Mouse (Mus musculus): ENCODE measurements at regions not wholly inside any gene's neighbourhood (a gene's known extent, or its start where the extent isn't known, plus 50 kb on each side); places are given as distances from the start of the nearest gene placed in this dataset.

DNA sequence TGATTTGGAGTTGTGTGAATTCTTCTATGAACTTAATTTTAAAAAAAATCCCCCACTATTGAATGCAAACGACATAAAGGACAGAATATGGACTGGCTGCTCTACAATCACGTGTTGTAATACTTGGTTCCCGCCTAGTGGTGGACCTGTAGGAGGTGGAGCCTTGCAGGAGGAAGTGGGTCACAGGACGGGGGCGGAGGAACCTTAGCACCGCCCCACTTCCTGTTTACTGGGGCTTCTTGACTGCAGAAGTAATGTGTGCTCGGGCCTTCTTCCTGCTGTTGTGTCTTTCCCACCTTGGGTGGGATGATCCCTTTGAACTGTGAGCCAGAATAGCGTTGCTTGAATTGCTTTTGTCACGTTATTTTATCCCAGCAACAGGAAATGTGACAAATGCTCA lies 52.2 kb upstream of the Tmem108 start:
- no peak overlapping the region for H3K27ac ChIP-seq (ENCODE audit: insufficient read depth, low read depth, low read length)
- no peak overlapping the region for H3K4me3 ChIP-seq (ENCODE audit: insufficient read depth, low read length)
- H3K4me1 ChIP-seq (ENCODE audit: control insufficient read depth, insufficient read depth, low read length) = no peaks in the 10 kb centered on the region
- TF ChIP-seq CTCF (IDR thresholded peaks at IDR 0.05; ENCODE audit: low read depth, low read length) (no peak), POLR2A (IDR thresholded peaks at IDR 0.05; ENCODE audit: borderline replicate concordance, low read depth, low read length) (no peak)

DNA sequence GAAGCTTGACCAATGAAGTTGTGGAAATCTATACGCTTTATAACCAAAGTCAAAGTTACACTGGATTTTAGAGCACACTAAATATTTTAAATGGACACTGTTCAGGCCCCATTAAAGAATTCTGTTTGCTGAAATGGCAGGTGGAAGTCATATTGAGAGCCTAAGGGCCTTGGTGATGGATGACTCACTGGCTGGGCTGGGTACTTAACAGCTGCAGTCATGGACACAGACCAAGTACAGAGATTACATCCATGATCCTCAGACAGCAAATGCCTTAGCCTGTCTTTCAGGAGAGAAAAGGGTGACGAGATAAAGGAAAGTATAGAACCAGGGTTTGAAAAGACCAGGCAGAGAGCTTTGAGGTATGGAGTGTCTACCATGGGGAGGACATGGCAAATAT lies 57.4 kb upstream of the Tmem108 start:
- TF ChIP-seq POLR2A (IDR thresholded peaks at IDR 0.05; ENCODE audit: borderline replicate concordance, low read depth, low read length) (no peak), CTCF (IDR thresholded peaks at IDR 0.05; ENCODE audit: low read depth, low read length) (no peak)
- no peak overlapping the region for H3K4me3 ChIP-seq (ENCODE audit: insufficient read depth, low read length)
- H3K27ac ChIP-seq (ENCODE audit: insufficient read depth, low read depth, low read length) = no peak overlapping the region
- H3K4me1 ChIP-seq (ENCODE audit: control insufficient read depth, insufficient read depth, low read length) = no peaks in the 10 kb centered on the region

DNA sequence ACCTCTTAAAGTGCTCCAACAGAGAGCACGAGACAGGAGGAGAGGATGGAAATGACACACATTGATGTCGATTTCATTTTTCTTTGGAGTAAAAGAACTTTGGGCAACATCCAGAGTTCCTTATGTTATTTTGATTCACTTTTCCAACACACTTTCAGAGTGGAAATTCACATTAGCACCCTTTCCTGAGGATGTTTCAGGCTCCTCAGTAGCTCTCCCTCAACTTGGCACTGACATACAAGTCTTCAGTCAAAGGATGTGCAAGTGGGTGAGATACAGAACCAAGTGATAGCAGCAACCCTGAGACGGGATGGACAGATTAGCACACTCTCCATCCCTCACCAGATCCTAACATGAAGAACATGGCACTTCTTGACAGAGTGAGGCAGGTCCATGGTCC lies 60.0 kb upstream of the Tmem108 start:
- H3K27ac ChIP-seq (ENCODE audit: insufficient read depth, low read depth, low read length) = no peak overlapping the region
- no peak overlapping the region for H3K4me3 ChIP-seq (ENCODE audit: insufficient read depth, low read length)
- H3K4me1 ChIP-seq (ENCODE audit: control insufficient read depth, insufficient read depth, low read length) = no peaks in the 10 kb centered on the region
- TF ChIP-seq POLR2A (IDR thresholded peaks at IDR 0.05; ENCODE audit: borderline replicate concordance, low read depth, low read length) (no peak), CTCF (IDR thresholded peaks at IDR 0.05; ENCODE audit: low read depth, low read length) (no peak)

DNA sequence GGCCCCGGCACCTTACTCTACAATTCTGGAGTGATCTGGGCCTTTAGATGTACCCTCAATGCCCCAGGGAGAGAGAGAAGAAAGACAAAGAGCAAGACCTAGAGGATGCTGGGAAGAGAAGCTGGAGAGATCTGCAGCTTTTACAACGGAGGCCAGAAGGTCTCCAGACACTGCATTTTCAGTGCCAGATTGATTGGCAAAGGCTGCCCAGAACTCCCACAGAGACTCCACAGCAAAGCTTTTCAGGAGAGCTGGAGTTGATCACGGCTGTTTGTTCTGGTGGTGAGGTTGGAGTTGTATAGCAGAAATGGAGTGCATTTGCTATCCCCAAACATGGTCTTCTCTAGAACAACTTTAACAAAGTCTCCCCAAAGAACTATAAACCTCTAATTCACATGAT lies 61.9 kb upstream of the Tmem108 start:
- H3K4me1 ChIP-seq (ENCODE audit: control insufficient read depth, insufficient read depth, low read length) = no peaks in the 10 kb centered on the region
- no peak overlapping the region for H3K4me3 ChIP-seq (ENCODE audit: insufficient read depth, low read length)
- TF ChIP-seq POLR2A (IDR thresholded peaks at IDR 0.05; ENCODE audit: borderline replicate concordance, low read depth, low read length) = no peak
- no peak for TF ChIP-seq CTCF (IDR thresholded peaks at IDR 0.05; ENCODE audit: low read depth, low read length)
- H3K27ac ChIP-seq (ENCODE audit: insufficient read depth, low read depth, low read length) = no peak overlapping the region

DNA sequence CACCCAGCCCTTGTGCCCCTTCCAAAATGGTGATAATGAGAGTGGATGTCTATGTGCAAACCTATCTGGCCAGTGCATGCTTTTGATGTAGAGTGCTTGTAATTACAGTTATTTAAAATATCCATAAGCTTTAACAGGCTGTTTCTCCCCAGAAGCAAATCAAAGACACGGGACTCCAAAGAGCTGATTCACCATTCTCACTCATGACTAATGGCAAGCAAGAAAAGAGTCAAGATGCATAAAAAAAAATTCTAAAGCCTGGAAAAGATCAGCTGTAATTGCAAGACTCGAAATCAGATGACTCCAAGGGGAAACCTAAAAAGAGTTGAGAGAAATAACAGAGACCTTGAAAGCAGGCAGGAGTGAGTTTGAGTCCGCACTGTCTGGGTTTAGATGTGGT lies 79.6 kb upstream of the Tmem108 start:
- no peak overlapping the region for H3K27ac ChIP-seq (ENCODE audit: insufficient read depth, low read depth, low read length)
- no peak overlapping the region for H3K4me3 ChIP-seq (ENCODE audit: insufficient read depth, low read length)
- no peaks in the 10 kb centered on the region for H3K4me1 ChIP-seq (ENCODE audit: control insufficient read depth, insufficient read depth, low read length)
- no peak for TF ChIP-seq POLR2A (IDR thresholded peaks at IDR 0.05; ENCODE audit: borderline replicate concordance, low read depth, low read length)
- TF ChIP-seq CTCF (IDR thresholded peaks at IDR 0.05; ENCODE audit: low read depth, low read length) = no peak

DNA sequence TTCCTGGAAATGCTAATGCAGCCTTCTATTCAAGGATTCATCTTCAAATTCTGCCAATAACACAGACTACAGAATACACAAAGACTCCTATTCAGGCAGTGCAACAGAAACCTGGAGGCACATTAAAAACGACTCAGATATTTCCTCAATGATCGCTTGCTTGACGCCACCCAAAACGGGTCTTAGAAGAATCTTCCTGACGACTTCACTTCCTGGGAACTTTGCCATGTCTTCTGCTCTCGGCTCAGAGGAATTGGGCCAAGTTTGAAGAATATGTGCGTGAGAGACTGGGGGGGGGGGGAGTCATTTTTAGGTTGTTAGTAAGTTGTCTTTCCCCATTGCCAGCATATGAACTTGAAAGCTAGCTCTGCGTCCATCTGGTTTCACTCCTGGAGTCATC lies 82.2 kb upstream of the Tmem108 start:
- Histone ChIP-seq H3K27ac (ENCODE audit: insufficient read depth, low read depth, low read length) (no peak overlapping the region), H3K4me3 (ENCODE audit: insufficient read depth, low read length) (no peak overlapping the region), H3K4me1 (ENCODE audit: control insufficient read depth, insufficient read depth, low read length) (no peaks in the 10 kb centered on the region)
- no peak for TF ChIP-seq POLR2A (IDR thresholded peaks at IDR 0.05; ENCODE audit: borderline replicate concordance, low read depth, low read length)
- no peak for TF ChIP-seq CTCF (IDR thresholded peaks at IDR 0.05; ENCODE audit: low read depth, low read length)

DNA sequence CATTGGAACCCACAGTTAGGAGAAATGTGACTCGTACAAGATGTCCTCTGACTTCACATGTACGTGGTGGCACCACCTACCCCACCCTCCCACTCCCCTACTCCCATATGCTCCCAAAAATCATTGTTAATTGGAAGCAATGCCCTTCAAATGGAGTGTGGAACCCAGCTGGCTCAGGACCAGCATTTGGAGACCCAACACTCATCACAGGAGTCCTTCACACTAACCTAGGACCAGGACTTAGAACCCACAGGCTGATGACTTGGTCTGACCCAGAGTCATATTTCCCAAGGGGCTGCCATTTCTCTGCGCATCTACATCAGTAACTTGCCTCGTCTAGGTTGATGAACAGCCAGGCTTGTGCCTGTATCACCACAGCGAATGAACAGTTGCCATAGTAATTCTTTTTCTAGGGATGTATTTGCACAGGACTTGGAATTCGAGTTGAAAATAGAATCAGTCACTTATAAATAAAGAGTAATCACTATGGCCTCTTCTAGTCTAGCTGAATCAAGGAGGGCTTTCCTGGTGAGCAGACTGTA lies 84.3 kb upstream of the Tmem108 start:
- TF ChIP-seq POLR2A (IDR thresholded peaks at IDR 0.05; ENCODE audit: borderline replicate concordance, low read depth, low read length) = no peak
- no peak for TF ChIP-seq CTCF (IDR thresholded peaks at IDR 0.05; ENCODE audit: low read depth, low read length)
- no peak overlapping the region for H3K27ac ChIP-seq (ENCODE audit: insufficient read depth, low read depth, low read length)
- no peak overlapping the region for H3K4me3 ChIP-seq (ENCODE audit: insufficient read depth, low read length)
- no peaks in the 10 kb centered on the region for H3K4me1 ChIP-seq (ENCODE audit: control insufficient read depth, insufficient read depth, low read length)

DNA sequence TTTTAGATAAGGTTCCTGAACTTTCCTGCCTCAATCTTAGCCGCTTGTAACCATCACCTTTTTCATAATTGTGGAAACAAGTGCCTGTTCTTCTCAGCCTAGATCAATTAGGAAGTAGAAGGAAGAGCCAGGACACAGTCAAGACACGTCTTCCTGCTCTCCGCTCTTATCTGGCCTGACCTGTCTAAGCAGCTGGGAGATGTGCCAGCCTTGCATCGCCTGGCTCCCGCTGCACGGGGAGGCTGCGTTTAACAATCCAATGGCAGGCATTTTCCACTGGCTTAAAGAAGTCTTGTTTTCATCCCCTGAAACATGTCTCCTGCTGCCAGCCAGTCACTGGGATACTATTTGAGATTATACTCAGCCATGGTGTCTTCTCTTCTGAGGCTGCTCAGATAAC lies 86.3 kb upstream of the Tmem108 start:
- no peak for TF ChIP-seq POLR2A (IDR thresholded peaks at IDR 0.05; ENCODE audit: borderline replicate concordance, low read depth, low read length)
- TF ChIP-seq CTCF (IDR thresholded peaks at IDR 0.05; ENCODE audit: low read depth, low read length) = no peak

DNA sequence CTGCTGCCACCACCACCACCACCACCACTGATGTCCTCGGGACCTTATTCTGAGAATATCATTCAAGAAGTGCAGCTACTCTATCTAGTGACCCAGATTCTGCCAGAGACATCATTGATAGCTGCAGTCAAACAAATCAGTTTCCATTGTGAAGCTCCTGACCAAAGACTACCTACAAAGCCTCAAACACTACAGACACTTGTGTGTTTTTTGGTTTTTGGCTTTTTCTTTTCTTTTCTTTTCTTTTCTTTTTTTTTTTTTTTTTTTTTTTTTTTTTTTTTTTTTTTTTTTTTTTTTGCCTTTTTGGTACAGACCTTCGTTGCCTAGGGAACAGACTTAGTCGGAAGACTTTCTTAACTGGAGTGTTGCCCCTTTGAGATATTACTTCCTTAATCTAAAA lies 87.4 kb upstream of the Tmem108 start:
- TF ChIP-seq POLR2A (IDR thresholded peaks at IDR 0.05; ENCODE audit: borderline replicate concordance, low read depth, low read length) (no peak), CTCF (IDR thresholded peaks at IDR 0.05; ENCODE audit: low read depth, low read length) (no peak)
- Histone ChIP-seq H3K4me1 (ENCODE audit: control insufficient read depth, insufficient read depth, low read length) (no peaks in the 10 kb centered on the region), H3K4me3 (ENCODE audit: insufficient read depth, low read length) (no peak overlapping the region), H3K27ac (ENCODE audit: insufficient read depth, low read depth, low read length) (no peak overlapping the region)

More for the DNA sequence above, 86.3 kb upstream of the Tmem108 start:
- H3K4me3 ChIP-seq (ENCODE audit: insufficient read depth, low read length) = no peak overlapping the region
- H3K4me1 ChIP-seq (ENCODE audit: control insufficient read depth, insufficient read depth, low read length) = no peaks in the 10 kb centered on the region
- no peak overlapping the region for H3K27ac ChIP-seq (ENCODE audit: insufficient read depth, low read depth, low read length)

DNA sequence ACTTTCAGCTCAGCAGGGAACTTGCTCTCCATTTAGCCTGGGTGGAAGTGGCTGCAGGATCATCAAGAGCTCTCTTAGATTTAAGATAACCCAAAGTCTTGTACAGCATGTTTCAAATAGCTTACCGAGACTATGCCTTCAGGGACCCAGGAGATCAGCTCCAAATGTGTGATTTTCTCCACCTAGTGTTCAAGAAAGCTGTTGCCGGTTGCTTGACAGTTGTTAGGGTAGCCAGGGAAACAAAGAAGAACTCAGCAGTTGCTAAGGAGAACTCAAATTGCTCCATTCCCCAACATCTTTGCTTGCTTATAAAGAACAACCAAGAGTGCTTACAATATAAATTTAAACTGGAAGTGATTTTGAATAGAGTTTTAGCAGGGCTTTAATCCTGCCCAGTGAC lies 91.1 kb upstream of the Tmem108 start:
- TF ChIP-seq CTCF (IDR thresholded peaks at IDR 0.05; ENCODE audit: low read depth, low read length) = no peak
- TF ChIP-seq POLR2A (IDR thresholded peaks at IDR 0.05; ENCODE audit: borderline replicate concordance, low read depth, low read length) = no peak
- Histone ChIP-seq H3K27ac (ENCODE audit: insufficient read depth, low read depth, low read length) (no peak overlapping the region), H3K4me3 (ENCODE audit: insufficient read depth, low read length) (no peak overlapping the region), H3K4me1 (ENCODE audit: control insufficient read depth, insufficient read depth, low read length) (no peaks in the 10 kb centered on the region)
